In genomic region chrX:102163529-102163928, GRCm38 (mm10) we compare ENCODE assay signal across 14 mouse cellular contexts. TPM values are rescaled to one million over a fixed set of nuclear protein-coding genes. Genes with fewer than 3 reads are reported as not detected.
DNase-seq lines count a peak whose midpoint lies in the region; ATAC-seq and TF ChIP-seq lines count a peak whose summit lies in the region.
"Had no signal": no experiment of that assay in that cellular context is flagged by ENCODE, and none has a peak within 500 bp of the region (broad histone marks: within the 10 kb centered on the region; RNA-seq: fewer than 3 reads in every experiment).

No protein-coding gene starts in this region.

- H3K9me3 ChIP-seq in lung, embryonic 14.5 days (ENCODE audit: low read depth, low read length), result no peaks in the 10 kb centered on the region
- no peaks in the 10 kb centered on the region for H3K9me3 ChIP-seq in limb, embryonic 15.5 days
- H3K9me3 ChIP-seq: embryonic facial prominence, embryonic 12.5 days; forebrain, embryonic 15.5 days; hindbrain, embryonic 13.5 days; liver, embryonic 15.5 days; stomach, embryonic 15.5 days had no signal

- H3K27ac ChIP-seq in lung, embryonic 14.5 days (ENCODE audit: low read depth), result no peak overlapping the region
- no peak overlapping the region for H3K27ac ChIP-seq in limb, embryonic 15.5 days
- H3K27ac ChIP-seq: embryonic facial prominence, embryonic 12.5 days; forebrain, embryonic 15.5 days; hindbrain, embryonic 13.5 days; liver, embryonic 15.5 days; stomach, embryonic 15.5 days had no signal

- no peak overlapping the region for H3K4me2 ChIP-seq in lung, embryonic 14.5 days
- H3K4me2 ChIP-seq in limb, embryonic 15.5 days, result no peak overlapping the region
- H3K4me2 ChIP-seq: embryonic facial prominence, embryonic 12.5 days; forebrain, embryonic 15.5 days; hindbrain, embryonic 13.5 days; liver, embryonic 15.5 days; stomach, embryonic 15.5 days had no signal

- peak; percentile 50 for DNase-seq in lung, embryonic 14.5 days
- DNase-seq in lung, adult 2 months, result no peak
- peak; percentile 69 for DNase-seq in adrenal gland, adult 2 months
- DNase-seq in brain, adult 2 months (ENCODE audit: low read depth, low spot score), result peak; percentile 34
- DNase-seq in right cerebral cortex, postnatal 4 days, result no peak
- DNase-seq in Muller cell, postnatal 12 days (ENCODE audit: inconsistent ontology term), result no peak
- DNase-seq: right cerebral cortex, postnatal 14 days had no signal

- ATAC-seq in lung, embryonic 14.5 days (ENCODE audit: insufficient read depth), result no peak
- 0 out of 2 replicates have a peak, but pooled peaks have one; percentile 10 for ATAC-seq in limb, embryonic 15.5 days (ENCODE audit: insufficient number of reproducible peaks, low FRiP score, low TSS enrichment, low read depth)
- ATAC-seq: forebrain, embryonic 15.5 days had no signal

- no peak overlapping the region for H3K4me3 ChIP-seq in lung, embryonic 14.5 days (ENCODE audit: low read depth, low read length)
- H3K4me3 ChIP-seq in lung, adult 2 months (replicated peaks; ENCODE audit: extremely low read depth, low read depth, low read length), result no peak overlapping the region
- no peak overlapping the region for H3K4me3 ChIP-seq in limb, embryonic 15.5 days
- H3K4me3 ChIP-seq: embryonic facial prominence, embryonic 12.5 days; forebrain, embryonic 15.5 days; hindbrain, embryonic 13.5 days; liver, embryonic 15.5 days; myocyte; stomach, embryonic 15.5 days had no signal

- no peaks in the 10 kb centered on the region for H3K36me3 ChIP-seq in lung, embryonic 14.5 days (ENCODE audit: insufficient read depth)
- H3K36me3 ChIP-seq in limb, embryonic 15.5 days, result no peaks in the 10 kb centered on the region
- H3K36me3 ChIP-seq: embryonic facial prominence, embryonic 12.5 days; forebrain, embryonic 15.5 days; hindbrain, embryonic 13.5 days; liver, embryonic 15.5 days; stomach, embryonic 15.5 days had no signal

- H3K27me3 ChIP-seq in lung, embryonic 14.5 days (ENCODE audit: insufficient read depth, low read length), result no peaks in the 10 kb centered on the region
- peaks cover 9% of the 10 kb centered on the region; the same call in 1 of the 2 replicates for H3K27me3 ChIP-seq in limb, embryonic 15.5 days
- H3K27me3 ChIP-seq: forebrain, embryonic 15.5 days; stomach, embryonic 15.5 days had no signal

- no peaks in the 10 kb centered on the region for H3K4me1 ChIP-seq in lung, embryonic 14.5 days (ENCODE audit: insufficient read depth)
- no peaks in the 10 kb centered on the region for H3K4me1 ChIP-seq in lung, adult 2 months (ENCODE audit: control insufficient read depth, insufficient read depth, low read length)
- no peaks in the 10 kb centered on the region for H3K4me1 ChIP-seq in limb, embryonic 15.5 days
- H3K4me1 ChIP-seq: embryonic facial prominence, embryonic 12.5 days; liver, embryonic 15.5 days; stomach, embryonic 15.5 days had no signal

- no peak for TF ChIP-seq CTCF in lung, embryonic 14.5 days (IDR thresholded peaks at IDR 0.05; ENCODE audit: low read depth)
- TF ChIP-seq CTCF in lung, adult 2 months (IDR thresholded peaks at IDR 0.05; ENCODE audit: insufficient read depth, low read length), result no peak

- WGBS in lung, embryonic 14.5 days, result 59% methylated on average over 4 of the region's 4 CpGs
- WGBS in lung, adult 2 months, result 67% methylated on average over 4 of the region's 4 CpGs
- WGBS in limb, embryonic 15.5 days, result 65% methylated on average over 4 of the region's 4 CpGs

- H3K9ac ChIP-seq in lung, embryonic 14.5 days, result no peak overlapping the region
- no peak overlapping the region for H3K9ac ChIP-seq in limb, embryonic 15.5 days
- H3K9ac ChIP-seq: embryonic facial prominence, embryonic 12.5 days; forebrain, embryonic 15.5 days; hindbrain, embryonic 13.5 days; liver, embryonic 15.5 days; stomach, embryonic 15.5 days had no signal

- no peak for TF ChIP-seq POLR2A in lung, adult 2 months (IDR thresholded peaks at IDR 0.05; ENCODE audit: borderline replicate concordance, extremely low read depth, low read depth, low read length)

RNA-seq across cellular contexts. Expression of gene Ercc6l, which starts 6.6 kb away (rescaled TPM):
- polyA plus RNA-seq in lung, embryonic 14.5 days (2014; fragmentation: Nextera tagmentation; extraction: Ambion mirVana), result 22.6 and 23.8 TPM in 2 replicates
- 0.17 and 0.20 TPM in 2 replicates for polyA plus RNA-seq in lung, adult 2 months (2012; rRNA removed)
- total RNA-seq in adrenal gland, adult 2 months (2021), result under 1 TPM; 0.28 to 0.63 TPM
- polyA plus RNA-seq in adrenal gland, adult 2 months (2012; rRNA removed), result not detected in 2 replicates
- 10.0 and 10.1 TPM in 2 replicates for polyA plus RNA-seq in limb, embryonic 15.5 days (2015; fragmentation: Nextera tagmentation; extraction: Ambion mirVana)

RNA-seq across cellular contexts. Expression of gene Rps4x, which starts 25.7 kb away (rescaled TPM):
- polyA plus RNA-seq in lung, embryonic 14.5 days (2014; fragmentation: Nextera tagmentation; extraction: Ambion mirVana), result 977 and 1,016 TPM in 2 replicates
- polyA plus RNA-seq in lung, adult 2 months (2012; rRNA removed), result 278 and 471 TPM in 2 replicates
- 1,000 to 10,000 TPM in 1 of 2 experiments, 100 to 1,000 TPM in 1; 708 to 1,084 TPM for total RNA-seq in adrenal gland, adult 2 months (2021)
- polyA plus RNA-seq in adrenal gland, adult 2 months (2012; rRNA removed), result 48.9 and 54.2 TPM in 2 replicates
- polyA plus RNA-seq in limb, embryonic 15.5 days (2015; fragmentation: Nextera tagmentation; extraction: Ambion mirVana), result 671 and 785 TPM in 2 replicates

RNA-seq across cellular contexts. Expression of gene Pin4, which starts 44.3 kb away (rescaled TPM):
- 70.3 and 71.0 TPM in 2 replicates for polyA plus RNA-seq in lung, embryonic 14.5 days (2014; fragmentation: Nextera tagmentation; extraction: Ambion mirVana)
- polyA plus RNA-seq in lung, adult 2 months (2012; rRNA removed), result 0.96 and 1.1 TPM in 2 replicates
- total RNA-seq in adrenal gland, adult 2 months (2021), result 10 to 100 TPM; 65.5 to 72.8 TPM
- not detected in 2 replicates for polyA plus RNA-seq in adrenal gland, adult 2 months (2012; rRNA removed)
- 49.5 and 59.5 TPM in 2 replicates for polyA plus RNA-seq in limb, embryonic 15.5 days (2015; fragmentation: Nextera tagmentation; extraction: Ambion mirVana)

Comparison
In these comparisons a context has a peak if more than half of its experiments do, and no peak if none do; other contexts are left out.
1. DNase-seq: peak in lung, embryonic 14.5 days (single experiment), adrenal gland, adult 2 months (single experiment) and brain, adult 2 months (single experiment); none in lung, adult 2 months (single experiment), right cerebral cortex, postnatal 4 days (single experiment) and Muller cell, postnatal 12 days (single experiment).
2. RNA of gene Pin4, which starts 44.3 kb away (polyA plus RNA-seq): 70.3 to 71.0 TPM in lung, embryonic 14.5 days and 49.5 to 59.5 TPM in limb, embryonic 15.5 days; 0.96 to 1.1 TPM in lung, adult 2 months and not detected in adrenal gland, adult 2 months; every median in the first group is over 10 times any median in the second.